Mouse (Mus musculus) embryonic facial prominence, embryonic 13.5 days (tissue): ENCODE results near the gene Cyfip1. TPM values are rescaled to one million over a fixed set of nuclear protein-coding genes. Genes with fewer than 3 reads are reported as not detected.

Experiments used
- ATAC-seq: fragments of 200-750 bp; cut with Nextera tagmentation; 2 replicates; pipeline ENCODE4 v1.8.0; 2017; ENCODE audit warnings: low read depth; ENCODE audit not compliant: insufficient number of reproducible peaks, insufficient read depth, low FRiP score, low TSS enrichment
- H3K27ac ChIP-seq: fragments of 300-500 bp; sonication (generic); 2 replicates; pipeline ENCODE4 v1.5.1; 2015; ENCODE audit warnings: moderate library complexity, mild to moderate bottlenecking, inconsistent platforms
- H3K27me3 ChIP-seq: fragments of 300-500 bp; sonication (generic); 2 replicates; pipeline ENCODE4 v1.6.1; 2015; ENCODE audit warnings: mild to moderate bottlenecking, inconsistent platforms
- H3K36me3 ChIP-seq: fragments of 300-500 bp; sonication (generic); 2 replicates; pipeline ENCODE4 v1.6.1; 2015; ENCODE audit warnings: mild to moderate bottlenecking, inconsistent platforms
- H3K4me1 ChIP-seq: fragments of 300-500 bp; sonication (generic); 2 replicates; pipeline ENCODE4 v1.6.1; 2015; ENCODE audit warnings: inconsistent platforms
- H3K4me2 ChIP-seq: fragments of 300-500 bp; sonication (generic); 2 replicates; pipeline ENCODE4 v1.6.1; 2015; ENCODE audit warnings: moderate library complexity, mild to moderate bottlenecking, inconsistent platforms
- H3K4me3 ChIP-seq: fragments of 300-500 bp; sonication (generic); 2 replicates; pipeline ENCODE4 v1.5.1; 2015; ENCODE audit warnings: mild to moderate bottlenecking, inconsistent platforms
- H3K9ac ChIP-seq: fragments of 300-500 bp; sonication (generic); 2 replicates; pipeline ENCODE4 v1.6.1; 2015; ENCODE audit warnings: mild to moderate bottlenecking, inconsistent platforms
- H3K9me3 ChIP-seq: fragments of 300-500 bp; sonication (generic); 2 replicates; pipeline ENCODE4 v1.6.1; 2016; ENCODE audit warnings: inconsistent platforms
- WGBS: fragments of 180-500 bp; shearing (Covaris S2); methylation state at CpG from one replicate; pipeline ENCODE4 v1.1.7; 2015; ENCODE audit warnings: mixed read lengths; 5-methylcytosine and 5-hydroxymethylcytosine counted together
- polyA plus RNA-seq: library from polyadenylated mRNA; unstranded; fragments of >200 nt; fragmentation: Nextera tagmentation; extraction: Ambion mirVana; gene quantifications from 2 replicates; pipeline ENCODE4 v1.2.1, GENCODE M21; 2015

The Cyfip1 gene
- polyA plus RNA-seq, 1 experiment from 2014 or later, result 125 TPM

- H3K27me3 ChIP-seq, result no peaks in the 10 kb centered on the region
- no peak overlapping the region for H3K27ac ChIP-seq
- H3K36me3 ChIP-seq, result no peaks in the 10 kb centered on the region
- no peak overlapping the region for H3K9ac ChIP-seq
- H3K9me3 ChIP-seq, result no peaks in the 10 kb centered on the region
- H3K4me2 ChIP-seq, result no peak overlapping the region
- 55% methylated on average over 9 of the region's 9 CpGs for WGBS
- peaks cover 44% of the 10 kb centered on the region for H3K4me1 ChIP-seq
- ATAC-seq, result no peak
- H3K4me3 ChIP-seq, result no peak overlapping the region
Measured at GRCm38 (mm10) chr7:55846606-55847312, 5.2 kb downstream of the Cyfip1 start.

GRCm38 (mm10) chr7:55849948-55850571 lies 8.5 kb downstream of the Cyfip1 start:
- H3K9ac ChIP-seq, result peak overlapping the region; percentile 59
- H3K36me3 ChIP-seq, result no peaks in the 10 kb centered on the region
- WGBS, result 17% methylated on average over 14 of the region's 14 CpGs
- H3K27me3 ChIP-seq, result no peaks in the 10 kb centered on the region
- no peaks in the 10 kb centered on the region for H3K9me3 ChIP-seq
- H3K4me1 ChIP-seq, result peaks cover 42% of the 10 kb centered on the region
- ATAC-seq, result peak; percentile 78
- peak overlapping the region; percentile 86 for H3K27ac ChIP-seq
- H3K4me2 ChIP-seq, result peak overlapping the region; percentile 48
- peak overlapping the region; percentile 11; the same call in 1 of the 2 replicates for H3K4me3 ChIP-seq

GRCm38 (mm10) chr7:55852787-55853186 lies 11.2 kb downstream of the Cyfip1 start:
- Histone ChIP-seq H3K4me1 (peaks cover 44% of the 10 kb centered on the region), H3K27ac (no peak overlapping the region), H3K4me2 (no peak overlapping the region), H3K4me3 (no peak overlapping the region), H3K27me3 (no peaks in the 10 kb centered on the region), H3K36me3 (0 out of 2 replicates have a peak, but pooled peaks cover 4% of the 10 kb centered on the region), H3K9ac (no peak overlapping the region), H3K9me3 (no peaks in the 10 kb centered on the region)
- WGBS, result 71% methylated on average over 3 of the region's 3 CpGs
- ATAC-seq, result no peak

GRCm38 (mm10) chr7:55855597-55855996 lies 14.1 kb downstream of the Cyfip1 start:
- Histone ChIP-seq H3K9ac (no peak overlapping the region), H3K4me3 (no peak overlapping the region), H3K27ac (no peak overlapping the region), H3K36me3 (0 out of 2 replicates have a peak, but pooled peaks cover 4% of the 10 kb centered on the region), H3K4me2 (no peak overlapping the region), H3K27me3 (no peaks in the 10 kb centered on the region), H3K9me3 (no peaks in the 10 kb centered on the region), H3K4me1 (peaks cover 25% of the 10 kb centered on the region)
- no peak for ATAC-seq
- 84% methylated on average over 3 of the region's 3 CpGs for WGBS

GRCm38 (mm10) chr7:55856741-55857140 lies 15.2 kb downstream of the Cyfip1 start:
- Histone ChIP-seq H3K9me3 (no peaks in the 10 kb centered on the region), H3K36me3 (0 out of 2 replicates have a peak, but pooled peaks cover 4% of the 10 kb centered on the region), H3K4me1 (peaks cover 17% of the 10 kb centered on the region), H3K9ac (no peak overlapping the region), H3K4me3 (no peak overlapping the region), H3K27ac (no peak overlapping the region), H3K27me3 (no peaks in the 10 kb centered on the region), H3K4me2 (no peak overlapping the region)
- no peak for ATAC-seq
- 95% methylated on average over 4 of the region's 4 CpGs for WGBS

GRCm38 (mm10) chr7:55857729-55858128 lies 16.2 kb downstream of the Cyfip1 start:
- H3K9ac ChIP-seq, result no peak overlapping the region
- ATAC-seq, result no peak
- H3K4me3 ChIP-seq, result no peak overlapping the region
- peaks cover 14% of the 10 kb centered on the region for H3K4me1 ChIP-seq
- 79% methylated on average over 2 of the region's 2 CpGs for whole genome bisulfite sequencing
- no peak overlapping the region for H3K27ac ChIP-seq
- peaks cover 10% of the 10 kb centered on the region; the same call in 1 of the 2 replicates for H3K36me3 ChIP-seq
- H3K4me2 ChIP-seq, result no peak overlapping the region
- no peaks in the 10 kb centered on the region for H3K27me3 ChIP-seq
- H3K9me3 ChIP-seq, result no peaks in the 10 kb centered on the region

GRCm38 (mm10) chr7:55858836-55859517 lies 17.4 kb downstream of the Cyfip1 start:
- Histone ChIP-seq H3K4me2 (no peak overlapping the region), H3K9me3 (no peaks in the 10 kb centered on the region), H3K27ac (no peak overlapping the region), H3K4me3 (no peak overlapping the region), H3K27me3 (no peaks in the 10 kb centered on the region), H3K9ac (no peak overlapping the region), H3K36me3 (peaks cover 20% of the 10 kb centered on the region), H3K4me1 (peaks cover 9% of the 10 kb centered on the region)
- no peak for ATAC-seq
- 79% methylated on average over 3 of the region's 3 CpGs for WGBS

- no peak overlapping the region for H3K4me3 ChIP-seq
- H3K36me3 ChIP-seq, result peaks cover 21% of the 10 kb centered on the region
- no peaks in the 10 kb centered on the region for H3K27me3 ChIP-seq
- peaks cover 9% of the 10 kb centered on the region for H3K4me1 ChIP-seq
- no peak for ATAC-seq
- no peak overlapping the region for H3K4me2 ChIP-seq
- WGBS, result 90% methylated on average over 2 of the region's 2 CpGs
- no peak overlapping the region for H3K9ac ChIP-seq
- no peak overlapping the region for H3K27ac ChIP-seq
- H3K9me3 ChIP-seq, result no peaks in the 10 kb centered on the region
Measured at GRCm38 (mm10) chr7:55859518-55859872, 17.9 kb downstream of the Cyfip1 start.

GRCm38 (mm10) chr7:55859956-55860355 lies 18.4 kb downstream of the Cyfip1 start:
- Histone ChIP-seq H3K4me3 (no peak overlapping the region), H3K4me1 (peaks cover 9% of the 10 kb centered on the region), H3K27ac (no peak overlapping the region), H3K9me3 (no peaks in the 10 kb centered on the region), H3K9ac (no peak overlapping the region), H3K4me2 (no peak overlapping the region), H3K27me3 (no peaks in the 10 kb centered on the region), H3K36me3 (peaks cover 21% of the 10 kb centered on the region)
- no peak for ATAC-seq
- WGBS, result 91% methylated on average over 6 of the region's 6 CpGs

- no peak for ATAC-seq
- 89% methylated on average over 4 of the region's 4 CpGs for WGBS
- no peaks in the 10 kb centered on the region for H3K27me3 ChIP-seq
Measured at GRCm38 (mm10) chr7:55861175-55861574, 19.6 kb downstream of the Cyfip1 start.

GRCm38 (mm10) chr7:55865044-55865443 lies 23.5 kb downstream of the Cyfip1 start:
- H3K9me3 ChIP-seq, result no peaks in the 10 kb centered on the region
- no peaks in the 10 kb centered on the region for H3K27me3 ChIP-seq
- H3K36me3 ChIP-seq, result peaks cover 17% of the 10 kb centered on the region
- H3K9ac ChIP-seq, result no peak overlapping the region
- peaks cover 9% of the 10 kb centered on the region for H3K4me1 ChIP-seq
- no peak overlapping the region for H3K4me3 ChIP-seq
- no peak overlapping the region for H3K4me2 ChIP-seq
- H3K27ac ChIP-seq, result no peak overlapping the region
- ATAC-seq, result no peak

More at GRCm38 (mm10) chr7:55861175-55861574, 19.6 kb downstream of the Cyfip1 start:
- Histone ChIP-seq H3K4me2 (no peak overlapping the region), H3K9me3 (no peaks in the 10 kb centered on the region), H3K9ac (no peak overlapping the region), H3K4me1 (peaks cover 3% of the 10 kb centered on the region), H3K27ac (no peak overlapping the region), H3K4me3 (no peak overlapping the region), H3K36me3 (peaks cover 21% of the 10 kb centered on the region)
